Mouse (Mus musculus) duodenum, adult 2 months (tissue): ENCODE results near the gene Smurf1. TPM values are rescaled to one million over a fixed set of nuclear protein-coding genes. Genes with fewer than 3 reads are reported as not detected.

Experiments used
- polyA plus RNA-seq: library from polyadenylated mRNA; depleted of rRNA; stranded (reverse); fragments of >200 nt; gene quantifications from 2 replicates; pipeline ENCODE4 v1.2.3, GENCODE M21; 2012; ENCODE audit warnings: low replicate concordance; rRNA removed

Gene Smurf1
- 12.1 and 13.4 TPM in 2 replicates for polyA plus RNA-seq

DNA sequence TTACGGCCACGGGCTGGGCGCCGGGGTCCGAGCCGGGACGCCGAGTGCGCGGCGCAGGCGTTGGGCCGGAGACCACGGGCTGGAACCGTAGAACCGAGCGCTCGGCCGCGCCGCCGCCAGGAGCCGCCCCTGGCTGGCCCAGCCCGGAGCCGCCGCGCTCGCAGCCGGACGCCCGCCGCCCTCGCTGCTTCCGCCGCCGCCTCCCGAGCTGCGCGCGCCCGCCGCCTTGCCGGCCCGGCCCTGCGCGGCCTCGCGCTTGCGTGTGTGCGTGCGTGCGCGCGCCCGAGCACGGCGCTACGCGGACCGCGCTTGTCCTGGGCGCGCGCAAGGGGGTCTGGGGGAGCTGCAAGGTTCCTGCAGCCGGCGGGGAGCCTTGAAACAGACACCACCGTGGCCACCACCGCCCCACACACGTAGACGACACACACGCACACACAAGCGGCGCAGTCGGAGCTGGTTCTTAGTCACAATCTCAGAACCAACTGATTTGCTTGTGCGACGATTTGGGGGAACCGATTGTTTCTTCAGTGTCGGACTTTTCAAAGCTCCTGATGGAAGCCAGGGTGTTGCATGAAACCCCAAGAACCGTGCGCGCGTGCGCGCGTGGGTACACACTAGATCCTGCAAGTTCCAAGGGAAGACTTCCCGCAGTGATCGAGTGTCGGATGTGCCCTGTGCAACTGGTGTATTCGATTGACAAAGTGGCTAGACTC lies at the start of gene Smurf1:
Gene Smurf1 (minus strand): TSS at position 209 of the 713 bp plus-strand sequence.

Other genes with a start within 250 kb of the Smurf1 start
- 0.88 and 0.95 TPM in 2 replicates for gene Tmem130, start 204.0 kb downstream of the Smurf1 start, polyA plus RNA-seq
- gene Trrap, start 198.1 kb downstream of the Smurf1 start, polyA plus RNA-seq, result 43.9 and 50.4 TPM in 2 replicates
- gene Gm4871, start 66.9 kb upstream of the Smurf1 start, polyA plus RNA-seq, result not detected in 2 replicates
- not detected in 2 replicates for gene 1700018F24Rik, start 77.1 kb upstream of the Smurf1 start, polyA plus RNA-seq
- 67.4 and 87.0 TPM in 2 replicates for gene Arpc1a, start 118.0 kb upstream of the Smurf1 start, polyA plus RNA-seq
- 0.09 TPM in 1 of 2 replicates, not detected in the other for gene Kpna7, start 118.2 kb upstream of the Smurf1 start, polyA plus RNA-seq
- gene Arpc1b, start 148.4 kb upstream of the Smurf1 start, polyA plus RNA-seq, result 527 and 606 TPM in 2 replicates
- gene Pdap1, start 174.4 kb upstream of the Smurf1 start, polyA plus RNA-seq, result 19.7 and 24.5 TPM in 2 replicates
- 35.8 and 42.8 TPM in 2 replicates for gene Bud31, start 174.5 kb upstream of the Smurf1 start, polyA plus RNA-seq
- 7.7 and 8.0 TPM in 2 replicates for gene Ptcd1, start 201.3 kb upstream of the Smurf1 start, polyA plus RNA-seq
- 24.4 and 27.3 TPM in 2 replicates for gene Cpsf4, start 201.4 kb upstream of the Smurf1 start, polyA plus RNA-seq
- 95.6 and 164 TPM in 2 replicates for gene Atp5j2, start 226.2 kb upstream of the Smurf1 start, polyA plus RNA-seq
- 1.5 and 2.4 TPM in 2 replicates for gene Zkscan14, start 236.0 kb upstream of the Smurf1 start, polyA plus RNA-seq
- 2.0 and 2.3 TPM in 2 replicates for gene Zkscan5, start 238.7 kb upstream of the Smurf1 start, polyA plus RNA-seq